Mouse (Mus musculus) limb, embryonic 14.5 days (tissue): ENCODE data around the gene Gdf7. TPM values are rescaled to one million over a fixed set of nuclear protein-coding genes. Genes with fewer than 3 reads are reported as not detected.

ENCODE experiments used
- ATAC-seq: fragments of 200-750 bp; cut with Nextera tagmentation; 2 replicates; pipeline ENCODE4 v1.8.0; 2017; ENCODE audit warnings: low read depth, moderate number of reproducible peaks, moderate TSS enrichment; ENCODE audit not compliant: low FRiP score
- DNase-seq: peaks from one replicate; pipeline ENCODE4 v3.0.0-alpha.2; 2015; ENCODE audit warnings: low spot score
- H3K27ac ChIP-seq: fragments of 300-500 bp; sonication (generic); replicated peaks from 2 replicates; pipeline ENCODE4 v1.5.1; 2014; ENCODE audit warnings: low read depth, mild to moderate bottlenecking, low read length, moderate library complexity, mixed read lengths
- H3K27me3 ChIP-seq: fragments of 300-500 bp; sonication (generic); 2 replicates; pipeline ENCODE4 v1.6.1; 2014; ENCODE audit warnings: low read length, mixed read lengths; ENCODE audit not compliant: control insufficient read depth, insufficient read depth
- H3K36me3 ChIP-seq: fragments of 300-500 bp; sonication (generic); 2 replicates; pipeline ENCODE4 v1.6.1; 2014; ENCODE audit warnings: mild to moderate bottlenecking, low read length, moderate library complexity, mixed read lengths; ENCODE audit not compliant: control insufficient read depth, insufficient read depth
- H3K4me1 ChIP-seq: fragments of 300-500 bp; sonication (generic); 2 replicates; pipeline ENCODE4 v1.6.1; 2014; ENCODE audit warnings: antibody characterized with exemption, low read length, mixed read lengths; ENCODE audit not compliant: control insufficient read depth, insufficient read depth
- H3K4me2 ChIP-seq: fragments of 300-500 bp; sonication (generic); replicated peaks from 2 replicates; pipeline ENCODE4 v1.6.1; 2014; ENCODE audit warnings: low read depth, mild to moderate bottlenecking, low read length, moderate library complexity; ENCODE audit not compliant: severe bottlenecking
- H3K4me3 ChIP-seq: fragments of 300-500 bp; sonication (generic); replicated peaks from 2 replicates; pipeline ENCODE4 v1.5.1; 2014; ENCODE audit warnings: low read length
- H3K9ac ChIP-seq: fragments of 300-500 bp; sonication (generic); 2 replicates; pipeline ENCODE4 v1.6.1; 2014; ENCODE audit warnings: mild to moderate bottlenecking, low read depth, low read length, moderate library complexity; ENCODE audit not compliant: severe bottlenecking
- H3K9me3 ChIP-seq: fragments of 300-500 bp; sonication (generic); 2 replicates; pipeline ENCODE4 v1.6.1; 2016; ENCODE audit warnings: low read length; ENCODE audit not compliant: control insufficient read depth
- POLR2A ChIP-seq: fragments of 200-500 bp; IDR thresholded peaks from 2 replicates; pipeline ENCODE4 v1.8.0; 2012; ENCODE audit warnings: inconsistent platforms, mild to moderate bottlenecking, moderate library complexity, borderline replicate concordance; ENCODE audit not compliant: insufficient read depth, insufficient read length; ENCODE audit errors: extremely low read depth
- WGBS: fragments of 180-500 bp; shearing (Covaris S2); extraction: QIAGEN DNeasy Blood & Tissue Kit; methylation state at CpG from one replicate; pipeline ENCODE4 v1.1.7; 2014; 5-methylcytosine and 5-hydroxymethylcytosine counted together
- polyA plus RNA-seq, 2 experiments: library from polyadenylated mRNA; depleted of rRNA in 1 of 2; stranded (reverse) in 1 of 2; unstranded in 1 of 2; fragments of >200 nt; fragmentation: Nextera tagmentation in 1 of 2; extraction: Ambion mirVana in 1 of 2; gene quantifications; 2 replicates each; pipeline versions ENCODE4 v1.2.1 to v1.2.3; 2012 to 2014

Gdf7 gene
- polyA plus RNA-seq, 2 experiments = 0.34 to 0.62 TPM

DNA sequence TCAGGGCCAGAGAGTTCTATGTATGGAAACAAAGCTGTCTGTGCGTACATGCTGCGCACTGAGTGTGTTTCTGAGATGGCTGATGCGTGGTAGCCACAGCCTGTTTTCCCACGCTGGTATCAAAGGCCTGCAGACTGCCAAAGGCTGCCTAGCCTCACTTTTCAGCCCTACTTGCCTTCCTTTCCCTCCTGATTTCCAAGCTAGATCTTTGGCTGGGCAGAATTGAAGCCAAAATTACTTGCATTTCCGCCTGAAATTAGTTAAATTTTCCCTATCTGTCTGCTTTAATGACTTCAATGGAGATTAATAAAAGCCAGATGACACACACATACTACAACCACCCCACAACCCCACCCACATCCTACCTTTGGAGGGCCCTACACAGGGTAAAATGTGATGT lies 1.2 kb downstream of the Gdf7 start:
- no peak overlapping the region for H3K9ac ChIP-seq
- H3K27ac ChIP-seq = no peak overlapping the region
- TF ChIP-seq POLR2A = no peak
- H3K27me3 ChIP-seq = peaks cover 92% of the 10 kb centered on the region
- no peak overlapping the region for H3K4me3 ChIP-seq
- no peak overlapping the region for H3K4me2 ChIP-seq
- no peak for ATAC-seq
- H3K36me3 ChIP-seq = no peaks in the 10 kb centered on the region
- WGBS = 34% methylated on average over 5 of the region's 5 CpGs
- peaks cover 12% of the 10 kb centered on the region for H3K4me1 ChIP-seq
- H3K9me3 ChIP-seq = no peaks in the 10 kb centered on the region
- DNase-seq = no peak

DNA sequence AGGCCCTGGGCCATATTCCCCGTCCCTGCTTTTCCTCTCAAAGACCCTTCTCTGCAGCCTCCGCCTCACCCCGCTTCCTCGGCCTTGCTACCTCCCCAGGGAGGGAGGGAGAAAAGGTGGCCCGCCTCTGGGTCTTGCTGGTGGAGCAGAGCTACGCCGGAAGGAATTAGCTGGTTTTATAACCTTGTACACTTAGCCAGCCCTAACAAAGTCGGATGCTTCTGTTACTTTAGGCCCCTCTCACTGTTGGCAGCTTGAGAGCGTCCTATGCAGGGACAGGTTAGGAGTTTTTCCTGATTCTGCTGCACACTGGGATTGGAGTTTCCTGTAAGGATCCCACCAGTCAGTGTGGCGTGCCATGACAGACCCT lies 1.7 kb downstream of the Gdf7 start:
- peak overlapping the region; percentile 7; the same call in 1 of the 2 replicates for H3K4me3 ChIP-seq
- no peaks in the 10 kb centered on the region for H3K36me3 ChIP-seq
- H3K4me1 ChIP-seq = peaks cover 12% of the 10 kb centered on the region
- 27% methylated on average over 9 of the region's 10 CpGs for WGBS
- peaks cover 92% of the 10 kb centered on the region for H3K27me3 ChIP-seq
- no peak for TF ChIP-seq POLR2A
- no peak overlapping the region for H3K27ac ChIP-seq
- no peak for ATAC-seq
- DNase-seq = no peak
- no peak overlapping the region for H3K9ac ChIP-seq
- H3K4me2 ChIP-seq = no peak overlapping the region
- H3K9me3 ChIP-seq = no peaks in the 10 kb centered on the region

DNA sequence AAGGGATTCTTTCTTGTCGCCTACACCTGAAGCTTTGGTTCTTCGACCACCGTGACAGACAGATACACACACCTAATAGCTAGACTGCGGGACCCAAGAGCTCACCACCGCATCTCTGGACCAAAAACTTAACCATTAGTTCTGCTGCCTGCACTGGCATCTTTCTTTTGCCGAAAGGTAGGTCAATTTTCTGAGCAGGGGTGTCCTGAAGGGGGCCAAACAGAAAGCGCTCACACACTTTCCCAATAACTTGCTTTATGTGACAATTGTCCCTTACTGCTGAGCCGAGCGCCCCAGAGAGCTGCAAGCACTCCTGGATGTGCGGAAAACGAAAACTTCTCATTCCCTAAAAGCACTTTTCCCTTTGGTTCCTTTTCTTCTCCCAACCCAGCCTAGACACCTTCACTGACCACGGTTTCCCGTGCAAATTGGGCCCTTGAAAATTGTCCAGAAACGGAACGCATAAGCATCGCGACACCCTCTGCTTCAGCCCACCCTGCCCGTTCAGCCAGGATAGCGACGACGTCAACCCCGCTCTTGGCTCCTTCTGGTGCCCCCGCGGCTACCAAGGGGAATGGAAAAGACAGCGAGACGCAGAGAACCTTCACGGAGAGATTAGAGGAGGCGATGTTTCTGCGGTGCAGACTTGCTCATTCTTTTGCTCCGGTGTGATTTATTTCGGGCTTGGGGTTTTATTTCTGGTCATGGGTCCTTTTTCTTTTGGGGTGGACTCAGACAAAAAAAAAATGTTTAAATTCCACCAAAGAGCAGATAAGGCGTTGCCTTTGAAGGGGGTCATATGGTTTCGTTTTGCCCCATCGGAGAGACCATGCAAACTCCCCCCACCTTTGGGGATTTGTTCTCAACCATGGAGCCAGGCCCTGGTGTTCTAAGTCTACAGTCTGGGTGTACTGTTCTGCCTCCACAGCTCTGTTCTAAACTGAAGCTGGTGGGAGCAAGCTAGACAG lies 2.3 kb downstream of the Gdf7 start:
- Histone ChIP-seq H3K4me3 (peak overlapping the region; percentile 41; the same call in 1 of the 2 replicates), H3K9ac (no peak overlapping the region), H3K27ac (no peak overlapping the region), H3K4me1 (peaks cover 12% of the 10 kb centered on the region), H3K4me2 (peak overlapping the region; percentile 34), H3K27me3 (peaks cover 91% of the 10 kb centered on the region), H3K36me3 (no peaks in the 10 kb centered on the region), H3K9me3 (no peaks in the 10 kb centered on the region)
- WGBS = 6% methylated on average over 34 of the region's 34 CpGs
- no peak for TF ChIP-seq POLR2A
- ATAC-seq = no peak
- DNase-seq = no peak

DNA sequence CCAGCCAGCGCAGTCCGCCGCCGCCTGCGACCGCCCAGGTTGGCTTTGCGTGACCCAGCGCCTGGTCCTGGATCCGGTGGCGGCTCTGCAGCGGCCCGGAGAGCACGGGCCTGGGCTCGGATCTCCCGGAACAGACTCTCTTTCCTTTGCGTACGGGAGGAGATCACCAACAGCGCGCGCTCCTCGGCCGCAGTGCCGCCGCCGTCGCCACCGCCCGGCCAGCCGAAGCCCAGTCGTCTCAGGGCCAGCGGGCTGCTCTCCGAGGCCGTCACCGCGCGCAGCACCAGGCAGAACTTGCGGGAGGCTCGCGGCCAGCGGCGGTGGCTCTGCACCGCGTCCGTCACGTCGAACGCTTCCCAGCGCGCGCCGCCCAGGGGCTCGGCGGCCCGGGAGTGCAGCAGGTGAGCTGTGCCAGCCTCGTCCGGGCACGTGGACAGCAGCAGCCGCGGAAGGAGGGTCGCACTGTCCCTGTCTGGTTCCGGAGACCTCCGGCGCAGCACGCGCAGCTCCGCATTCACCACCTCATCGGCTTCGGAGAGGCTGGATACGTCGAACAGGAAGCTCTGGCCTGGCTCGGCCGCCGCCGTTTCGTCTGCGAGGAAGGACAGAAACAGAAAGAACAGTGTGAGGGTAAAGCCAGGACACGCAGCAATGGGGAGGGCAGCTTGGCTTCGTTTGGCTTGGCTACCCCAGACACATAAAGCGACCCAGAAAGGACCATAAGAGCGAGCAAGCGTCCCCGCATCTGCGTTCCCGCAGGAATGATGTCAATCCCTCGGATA lies 3.2 kb downstream of the Gdf7 start:
- ATAC-seq (no peak), DNase-seq (no peak)
- no peak overlapping the region for H3K27ac ChIP-seq
- no peaks in the 10 kb centered on the region for H3K9me3 ChIP-seq
- no peaks in the 10 kb centered on the region for H3K36me3 ChIP-seq
- peak overlapping the region; percentile 61 for H3K4me2 ChIP-seq
- peak overlapping the region; percentile 36; the same call in 1 of the 2 replicates for H3K9ac ChIP-seq
- peaks cover 88% of the 10 kb centered on the region for H3K27me3 ChIP-seq
- WGBS = 2% methylated on average over 50 of the region's 85 CpGs
- TF ChIP-seq POLR2A = no peak
- peaks cover 12% of the 10 kb centered on the region for H3K4me1 ChIP-seq
- peak overlapping the region; percentile 41 for H3K4me3 ChIP-seq

GRCm38 (mm10) chr12:8297586-8298214 lies 4.1 kb downstream of the Gdf7 start:
- Histone ChIP-seq H3K36me3 (no peaks in the 10 kb centered on the region), H3K9me3 (no peaks in the 10 kb centered on the region), H3K27me3 (peaks cover 79% of the 10 kb centered on the region), H3K4me3 (peak overlapping the region; percentile 41), H3K4me1 (peaks cover 12% of the 10 kb centered on the region), H3K4me2 (peak overlapping the region; percentile 61), H3K9ac (0 out of 2 replicates have a peak overlapping the region, but pooled peaks have one; percentile 36), H3K27ac (no peak overlapping the region)
- 5% methylated on average over 29 of the region's 34 CpGs for whole genome bisulfite sequencing
- no peak for TF ChIP-seq POLR2A
- ATAC-seq (no peak), DNase-seq (no peak)
